Mouse (Mus musculus): ENCODE measurements at regions not wholly inside any gene's neighbourhood (a gene's known extent, or its start where the extent isn't known, plus 50 kb on each side); places are given as distances from the start of the nearest gene placed in this dataset.
"Not testable (repeated sequence)": the region's sequence is repeated elsewhere in the genome, so short reads cannot be mapped to it uniquely, and the experiment has no call there.

- no peak for ATAC-seq
- no peaks in the 10 kb centered on the region for H3K36me3 ChIP-seq (ENCODE audit: control insufficient read depth, insufficient read depth)
- no peak overlapping the region for H3K4me2 ChIP-seq (replicated peaks; ENCODE audit: low read depth)
- H3K4me3 ChIP-seq (ENCODE audit: low read depth, low read length): no peak overlapping the region
- H3K9me3 ChIP-seq (ENCODE audit: control insufficient read depth): no peaks in the 10 kb centered on the region
- no peak for TF ChIP-seq CTCF (IDR thresholded peaks at IDR 0.05; ENCODE audit: low read depth)
- H3K4me1 ChIP-seq (replicated peaks; ENCODE audit: control insufficient read depth, insufficient read depth, low read length): no peaks in the 10 kb centered on the region
- no peaks in the 10 kb centered on the region for H3K27me3 ChIP-seq (replicated peaks; ENCODE audit: control insufficient read depth, insufficient read depth, low read length)
- no peak overlapping the region for H3K9ac ChIP-seq (ENCODE audit: low read depth, low read length)
- no peak overlapping the region for H3K27ac ChIP-seq (ENCODE audit: low read depth, low read length)
Observed at GRCm38 (mm10) chr6:79619991-79620390, 197.7 kb upstream of the Gm20594 start.

- WGBS: 42% methylated on average over 1 of the region's 1 CpGs
- not testable (repeated sequence) for H3K36me3 ChIP-seq (ENCODE audit: control insufficient read depth, insufficient read depth); H3K4me3 ChIP-seq (ENCODE audit: low read depth, low read length); ATAC-seq; H3K9ac ChIP-seq (ENCODE audit: low read depth, low read length); H3K27ac ChIP-seq (ENCODE audit: low read depth, low read length); H3K4me2 ChIP-seq (replicated peaks; ENCODE audit: low read depth); H3K9me3 ChIP-seq (ENCODE audit: control insufficient read depth); H3K27me3 ChIP-seq (replicated peaks; ENCODE audit: control insufficient read depth, insufficient read depth, low read length); H3K4me1 ChIP-seq (replicated peaks; ENCODE audit: control insufficient read depth, insufficient read depth, low read length)
Observed at GRCm38 (mm10) chr6:79631683-79632082, 186.0 kb upstream of the Gm20594 start.

- no peaks in the 10 kb centered on the region for H3K27me3 ChIP-seq (replicated peaks; ENCODE audit: control insufficient read depth, insufficient read depth, low read length)
- WGBS: 68% methylated on average over 2 of the region's 2 CpGs
- no peak overlapping the region for H3K9ac ChIP-seq (ENCODE audit: low read depth, low read length)
- no peak for ATAC-seq
- TF ChIP-seq CTCF (IDR thresholded peaks at IDR 0.05; ENCODE audit: low read depth): 0 out of 2 replicates have a peak, but pooled peaks have one; percentile 25
- no peaks in the 10 kb centered on the region for H3K9me3 ChIP-seq (ENCODE audit: control insufficient read depth)
- H3K27ac ChIP-seq (ENCODE audit: low read depth, low read length): no peak overlapping the region
- no peak overlapping the region for H3K4me3 ChIP-seq (ENCODE audit: low read depth, low read length)
- H3K36me3 ChIP-seq (ENCODE audit: control insufficient read depth, insufficient read depth): no peaks in the 10 kb centered on the region
- H3K4me1 ChIP-seq (replicated peaks; ENCODE audit: control insufficient read depth, insufficient read depth, low read length): no peaks in the 10 kb centered on the region
- H3K4me2 ChIP-seq (replicated peaks; ENCODE audit: low read depth): no peak overlapping the region
Observed at GRCm38 (mm10) chr6:79651286-79651685, 166.4 kb upstream of the Gm20594 start.
